Mouse (Mus musculus) stomach, postnatal 0 days (tissue): ENCODE measurements around the gene Wfdc1.

ENCODE experiments used
- CTCF ChIP-seq: IDR thresholded peaks from 2 replicates; pipeline ENCODE4 v1.5.1; 2016; ENCODE audit warnings: antibody characterized with exemption, low read depth, mild to moderate bottlenecking, moderate library complexity
- EP300 ChIP-seq: optimal IDR thresholded peaks from 2 replicates; pipeline ENCODE3; 2016; ENCODE audit warnings: antibody characterized with exemption

- TF ChIP-seq CTCF: peak; percentile 17; the same call in 1 of the 2 replicates
- TF ChIP-seq EP300: no peak
Measured at GRCm38 (mm10) chr8:119715221-119715620, 49.1 kb downstream of the Wfdc1 start.
